Mouse (Mus musculus) urinary bladder, postnatal 10 days (tissue): ENCODE data around the gene Pdgfb.

Experiments used
- DNase-seq: peaks from one replicate; pipeline ENCODE4 v3.0.0; 2022; ENCODE audit warnings: low spot score

The Pdgfb gene

DNA sequence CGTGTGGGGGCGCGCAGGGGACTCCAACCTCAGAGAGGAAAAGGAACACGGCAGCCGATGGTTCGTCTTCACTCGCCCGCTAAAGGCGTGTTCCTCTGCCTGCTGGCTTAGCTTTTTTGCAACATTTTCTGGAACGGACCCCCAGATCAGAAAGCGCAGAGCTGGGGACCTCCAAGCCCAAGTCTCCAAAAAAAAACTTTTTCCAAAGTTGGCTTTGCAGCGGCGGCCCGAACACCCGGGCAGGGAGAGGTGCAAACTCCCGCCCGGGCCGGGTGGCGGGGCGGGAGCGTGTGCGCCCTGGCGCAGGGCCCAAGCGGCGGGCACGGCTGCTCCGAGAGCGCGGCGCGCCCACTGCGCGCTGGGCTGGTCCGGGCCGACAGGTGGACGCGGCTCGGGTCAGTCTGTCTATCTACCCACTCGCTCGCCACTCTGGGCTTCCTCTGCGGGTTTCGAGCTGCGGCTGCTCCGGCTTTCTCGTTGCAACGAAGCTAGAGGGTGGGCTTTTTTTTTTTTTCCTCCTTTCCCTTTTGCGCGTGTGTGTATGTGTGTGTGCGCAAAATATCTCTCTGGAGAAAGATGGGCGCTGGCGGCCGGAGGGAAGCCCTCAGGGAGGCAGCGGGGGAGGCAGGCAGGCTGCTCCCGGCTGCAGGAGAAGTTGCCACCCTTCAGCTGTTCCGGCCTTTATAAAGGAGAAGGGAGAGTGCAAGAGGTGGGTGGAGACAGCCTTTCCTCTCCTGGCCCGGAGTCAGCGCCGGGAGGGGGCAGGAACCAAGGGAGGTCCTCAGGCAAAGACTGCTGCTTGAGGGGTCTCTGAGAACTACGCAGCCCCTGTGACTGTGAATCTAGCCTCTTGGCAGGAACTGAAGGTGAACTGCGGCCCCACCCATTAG lies at the start of gene Pdgfb:
TSS of gene Pdgfb (minus strand) at position 657 of the 890 bp plus-strand sequence.
- DNase-seq = no peak

DNA sequence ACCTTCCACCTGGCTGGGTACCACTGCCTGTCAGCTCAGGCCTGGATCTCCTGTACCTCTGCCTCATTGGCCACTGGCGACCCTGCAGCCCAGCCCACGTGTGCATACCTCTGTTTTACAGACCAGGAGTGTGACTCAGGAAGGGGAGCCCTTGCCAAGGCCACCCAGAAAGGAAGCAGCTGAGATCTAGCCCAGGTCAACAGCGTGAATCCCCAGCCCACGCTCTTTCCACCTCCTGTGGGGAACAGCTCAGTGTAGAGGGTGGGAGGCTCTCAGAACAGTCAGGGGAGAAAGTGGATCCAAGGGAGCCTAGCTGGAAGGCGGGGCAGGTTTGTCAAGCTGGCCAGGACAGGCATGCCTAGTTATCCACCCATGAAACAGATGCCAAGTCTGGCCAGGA lies 48.0 kb upstream of the Pdgfb start:
- no peak for DNase-seq

DNA sequence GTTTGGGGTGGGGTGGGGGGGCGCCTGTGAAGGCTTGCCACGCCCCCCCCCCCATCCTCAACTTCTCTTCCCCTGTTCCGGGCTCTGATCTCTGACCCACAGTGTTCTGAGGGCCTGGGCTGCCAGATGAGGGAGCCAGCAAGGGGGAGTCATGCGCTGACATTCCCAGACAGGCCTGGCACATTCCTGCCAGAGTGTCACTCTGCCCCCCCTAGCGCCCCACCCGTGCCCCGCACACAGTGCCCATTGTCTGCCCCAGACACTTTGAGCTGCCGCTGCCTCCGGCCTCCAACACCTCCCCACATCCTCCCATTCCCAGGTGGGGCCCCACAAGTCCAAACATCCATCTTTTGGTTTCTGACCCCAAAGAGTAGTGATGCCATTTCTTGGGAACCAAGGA lies 47.6 kb upstream of the Pdgfb start:
- no peak for DNase-seq

DNA sequence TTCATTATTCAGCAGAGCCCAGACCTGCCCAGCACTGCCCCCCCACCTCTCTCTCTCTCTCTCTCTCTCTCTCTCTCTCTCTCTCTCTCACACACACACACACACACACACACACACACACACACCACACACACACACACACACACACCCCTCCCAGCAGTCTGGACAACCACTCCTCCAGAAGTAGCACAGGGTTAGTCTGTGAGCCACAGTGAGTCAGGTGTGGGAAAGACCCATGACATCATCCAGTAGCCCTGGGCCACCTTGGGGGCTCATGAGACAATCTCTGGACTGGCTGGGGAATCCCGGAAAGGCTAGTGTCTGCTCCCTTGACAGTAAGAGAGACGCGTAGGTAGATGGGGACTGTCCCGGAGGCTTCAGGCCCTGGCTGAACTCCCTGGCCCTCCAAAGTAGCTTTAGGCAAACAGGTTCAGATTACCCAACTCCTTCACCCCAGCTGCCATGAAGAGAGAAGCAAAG lies 46.3 kb upstream of the Pdgfb start:
- DNase-seq = no peak

DNA sequence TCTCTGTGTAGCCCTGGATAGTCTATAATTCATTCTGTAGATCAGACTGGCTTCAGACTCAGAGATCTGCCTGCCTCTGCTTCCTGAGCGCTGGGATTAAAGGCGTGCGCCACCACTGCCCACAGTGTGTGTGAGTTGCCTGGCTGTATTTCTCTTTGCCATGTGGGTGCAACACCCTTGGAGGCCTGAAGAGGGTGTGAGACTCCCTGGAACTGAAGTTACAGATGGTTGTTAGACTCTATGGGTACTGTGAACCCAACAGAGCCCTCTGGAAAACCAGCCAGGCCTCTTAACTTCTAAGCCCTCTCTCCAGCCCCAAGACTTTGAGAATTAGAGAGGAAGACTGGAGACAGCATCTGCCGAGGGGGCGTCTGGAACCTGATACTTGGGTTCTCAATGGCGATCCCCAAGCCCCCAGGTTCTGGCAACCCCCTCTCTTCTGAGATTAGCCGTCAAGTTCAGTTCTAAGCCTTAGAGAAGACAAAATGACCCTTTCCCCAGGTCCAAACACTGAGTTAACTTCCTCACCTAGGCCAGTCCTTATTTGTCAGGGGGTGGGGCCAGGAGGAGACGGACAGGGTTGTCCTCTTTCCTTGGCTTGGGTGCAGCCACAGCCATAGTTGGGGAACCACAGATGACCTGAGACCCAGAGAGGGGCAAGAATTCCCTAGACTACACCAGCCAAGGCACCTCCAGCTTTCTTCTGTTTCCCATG lies 45.7 kb upstream of the Pdgfb start:
- no peak for DNase-seq

DNA sequence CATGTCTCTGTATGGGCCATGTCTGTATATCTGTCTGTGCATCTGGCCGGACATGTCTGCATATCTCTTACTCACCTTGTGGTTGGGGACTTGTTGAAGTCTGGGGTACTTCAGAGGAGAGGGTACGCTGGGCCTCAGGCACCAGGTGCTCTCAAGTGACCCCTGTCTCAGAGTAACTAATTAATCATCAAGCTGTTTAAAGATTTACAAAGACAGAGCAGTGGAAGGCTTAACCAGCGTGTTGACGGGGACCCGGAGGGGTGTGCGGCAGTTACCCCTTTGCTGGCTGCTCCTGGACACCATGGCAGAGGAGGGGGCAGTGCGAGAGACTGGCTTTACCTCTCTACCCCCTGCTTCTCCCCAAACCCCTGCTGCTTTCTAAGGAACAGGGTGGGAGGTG lies 44.8 kb upstream of the Pdgfb start:
- no peak for DNase-seq

DNA sequence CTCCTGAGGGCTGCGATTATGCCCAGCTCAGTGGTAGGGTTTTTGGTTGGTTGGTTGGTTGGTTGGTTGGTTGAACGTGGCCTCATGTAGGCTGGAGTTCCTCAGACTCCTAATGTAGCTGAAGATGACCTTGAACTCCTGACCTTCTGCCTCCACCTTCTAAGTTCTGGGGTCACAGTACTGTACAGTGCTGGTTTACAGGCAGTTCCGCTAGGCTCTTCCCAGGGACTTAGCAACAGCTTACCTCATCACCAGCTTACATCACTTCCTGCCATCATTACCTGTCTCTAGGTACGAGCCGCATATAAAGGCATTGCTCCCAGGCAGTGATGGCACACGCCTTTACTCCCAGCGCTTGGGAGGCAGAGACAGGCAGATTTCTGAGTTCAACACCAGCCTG lies 43.4 kb upstream of the Pdgfb start:
- DNase-seq = no peak

DNA sequence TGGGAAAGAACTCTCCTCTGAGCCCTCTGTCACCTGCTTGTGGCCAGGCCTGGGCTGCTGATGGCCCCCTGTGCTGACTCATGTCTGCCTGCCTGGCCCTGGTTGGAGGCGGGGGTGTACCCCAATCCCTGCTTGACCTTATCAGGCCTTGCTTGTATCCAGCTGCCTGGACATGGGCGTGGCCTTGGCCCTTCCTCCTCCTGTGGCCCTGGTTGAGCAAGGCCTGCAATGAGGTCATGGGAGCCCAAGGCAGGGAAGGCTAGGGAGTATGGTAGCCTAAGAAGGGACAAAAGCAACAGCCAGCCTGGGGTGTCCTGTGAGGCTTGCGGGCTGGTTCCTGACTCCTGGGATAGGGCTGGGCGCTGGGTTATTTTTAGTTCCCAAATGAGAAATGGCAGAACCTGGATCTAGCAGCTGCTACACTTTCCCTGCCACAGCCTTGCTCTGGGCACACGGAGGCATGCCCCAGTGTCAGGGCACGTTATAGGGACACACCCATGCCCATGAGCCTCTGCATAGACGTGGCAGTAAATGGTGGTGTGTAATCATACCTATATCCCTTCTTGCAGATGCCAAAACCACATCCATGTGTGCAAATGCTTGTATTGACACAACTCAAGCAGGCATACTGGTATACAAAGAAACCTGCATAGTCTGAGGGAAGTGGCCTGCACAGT lies 39.4 kb upstream of the Pdgfb start:
- no peak for DNase-seq

DNA sequence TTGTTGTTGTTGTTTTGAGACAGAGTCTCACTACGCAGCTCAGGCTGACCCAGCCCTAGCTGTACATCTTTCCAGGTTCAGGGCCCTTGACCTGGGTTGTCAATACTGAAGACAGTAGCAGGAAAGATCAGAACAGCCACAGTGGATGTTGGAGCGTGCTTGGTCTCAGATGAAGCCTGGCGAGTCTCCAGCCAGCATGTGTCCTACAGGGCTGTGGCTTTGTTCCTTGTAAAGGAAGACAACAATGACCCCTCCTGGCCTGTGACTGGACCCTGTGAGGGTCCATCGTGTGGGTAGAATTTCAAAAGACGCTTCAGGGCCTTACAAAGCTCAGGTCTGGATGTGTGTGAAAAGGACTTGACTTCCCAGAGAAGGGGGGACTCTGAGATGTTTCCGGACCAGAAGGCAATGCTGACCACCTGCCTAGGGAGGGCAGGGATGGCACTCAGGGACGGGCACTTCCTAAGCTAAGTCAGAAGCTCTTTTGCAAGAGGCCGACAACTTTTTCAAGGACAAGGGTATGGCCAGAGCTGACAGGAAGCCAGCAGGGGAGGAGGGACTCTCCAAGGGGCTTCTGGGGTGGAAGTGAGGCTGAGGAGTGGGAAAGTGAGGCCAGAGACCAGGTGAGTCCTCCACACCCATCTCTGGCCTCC lies 38.7 kb upstream of the Pdgfb start:
- DNase-seq = no peak

DNA sequence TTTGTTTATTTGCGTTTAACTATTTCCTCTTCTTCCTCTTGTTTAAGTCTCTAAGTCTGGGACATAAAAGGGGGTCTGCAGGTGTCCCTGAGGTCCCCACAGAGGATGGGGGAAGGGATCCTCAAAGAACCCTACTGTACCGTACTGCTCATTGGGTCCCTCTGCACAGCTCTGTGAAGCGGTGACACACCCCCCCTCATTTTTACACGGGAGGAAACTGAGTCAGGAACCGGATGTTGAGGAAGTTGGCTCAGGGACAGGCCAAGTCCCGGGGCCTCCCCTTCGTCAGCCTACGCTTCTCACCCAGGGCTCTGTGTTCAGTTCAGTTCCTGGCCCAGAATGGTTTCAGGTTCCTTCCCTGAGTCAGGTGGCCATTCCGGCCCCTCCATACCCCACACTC lies 37.0 kb upstream of the Pdgfb start:
- DNase-seq = no peak

DNA sequence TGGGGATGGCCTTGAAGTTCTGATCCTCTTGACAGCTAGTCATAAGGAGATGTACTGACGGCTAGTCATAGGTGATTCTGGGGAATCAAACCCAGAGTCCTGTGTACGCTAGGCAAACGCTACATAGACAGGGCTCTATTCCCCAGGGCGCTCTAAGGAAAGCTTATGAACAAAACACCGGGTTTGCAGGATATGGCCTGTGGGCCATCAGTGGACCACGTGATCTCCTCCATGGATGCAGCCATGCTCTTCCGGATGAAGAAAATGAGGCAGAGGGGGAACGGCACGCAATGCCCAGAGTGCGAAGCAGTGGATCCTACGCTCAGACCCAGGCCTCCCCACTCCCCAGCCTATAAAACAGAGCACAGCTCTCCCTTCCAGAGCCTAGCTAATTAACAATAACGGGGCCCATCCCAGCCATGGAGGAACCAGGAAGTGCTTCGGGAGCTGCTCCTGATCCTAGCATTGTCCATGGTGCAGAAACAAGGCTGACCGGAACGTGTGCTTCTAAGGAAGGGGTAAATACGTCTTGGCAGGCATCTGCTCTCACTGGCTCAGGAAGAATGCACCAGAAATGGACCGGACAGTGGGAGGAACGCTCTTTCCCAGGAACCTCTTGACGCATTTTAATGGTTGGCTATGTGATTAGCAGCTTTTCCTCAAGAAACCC lies 36.5 kb upstream of the Pdgfb start:
- DNase-seq = no peak

DNA sequence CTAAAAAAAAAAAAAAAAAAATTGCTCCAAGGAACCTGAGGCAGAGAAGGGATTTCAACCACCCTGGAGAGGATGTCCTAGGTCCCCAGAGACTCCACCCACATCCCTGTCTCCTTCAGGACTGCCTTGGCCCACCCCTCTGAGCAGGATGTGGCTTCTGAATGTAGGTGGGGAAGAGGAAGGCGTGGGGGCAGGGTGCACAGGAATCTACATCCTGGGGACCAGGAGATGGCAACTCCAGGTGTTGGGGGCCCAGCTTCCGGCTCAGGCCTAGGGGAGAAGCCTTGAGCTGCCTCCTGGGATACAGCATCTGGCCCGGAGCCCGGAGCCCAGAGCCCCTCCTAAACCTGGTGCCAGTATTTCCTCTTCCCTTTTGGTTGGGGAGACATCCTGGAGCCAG lies 35.3 kb upstream of the Pdgfb start:
- no peak for DNase-seq

DNA sequence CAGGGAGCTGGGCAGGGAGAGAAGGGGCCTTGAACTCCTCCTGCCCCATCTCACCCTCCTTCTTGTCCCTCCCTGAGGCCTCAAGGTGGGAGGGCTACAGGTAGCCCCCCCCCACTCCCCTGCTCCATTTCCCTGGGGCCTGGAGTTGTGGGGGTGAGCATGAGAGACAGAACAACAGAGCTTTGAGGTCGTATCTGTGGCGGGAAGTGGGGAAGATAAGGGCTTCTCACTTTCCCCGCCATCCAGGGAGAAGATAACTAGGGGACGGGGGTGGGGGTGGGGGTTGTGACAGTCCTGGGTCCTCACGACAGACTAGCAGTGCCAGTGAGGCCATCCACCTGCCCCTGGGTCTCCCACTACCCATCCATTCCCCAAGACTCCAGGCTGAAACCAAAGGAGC lies 33.2 kb upstream of the Pdgfb start:
- no peak for DNase-seq

DNA sequence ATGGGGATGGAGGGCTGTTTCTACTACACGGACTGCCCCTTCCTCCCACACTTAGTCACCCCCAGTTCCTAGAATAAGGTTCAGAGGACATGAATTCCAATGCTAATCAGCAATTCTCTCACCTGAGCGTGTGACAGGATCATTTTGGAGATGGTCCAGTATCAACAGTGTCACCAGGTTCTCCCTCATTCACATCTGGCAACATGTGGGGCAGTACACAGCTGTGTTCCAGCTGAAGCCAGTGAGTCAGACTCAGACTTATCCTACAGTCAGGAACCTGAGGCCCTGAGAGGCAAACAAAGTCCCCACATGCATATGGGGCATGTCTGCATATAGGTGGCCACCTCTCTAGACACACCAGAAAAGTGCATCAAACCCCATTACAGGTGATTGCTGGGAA lies 32.5 kb upstream of the Pdgfb start:
- DNase-seq = no peak

DNA sequence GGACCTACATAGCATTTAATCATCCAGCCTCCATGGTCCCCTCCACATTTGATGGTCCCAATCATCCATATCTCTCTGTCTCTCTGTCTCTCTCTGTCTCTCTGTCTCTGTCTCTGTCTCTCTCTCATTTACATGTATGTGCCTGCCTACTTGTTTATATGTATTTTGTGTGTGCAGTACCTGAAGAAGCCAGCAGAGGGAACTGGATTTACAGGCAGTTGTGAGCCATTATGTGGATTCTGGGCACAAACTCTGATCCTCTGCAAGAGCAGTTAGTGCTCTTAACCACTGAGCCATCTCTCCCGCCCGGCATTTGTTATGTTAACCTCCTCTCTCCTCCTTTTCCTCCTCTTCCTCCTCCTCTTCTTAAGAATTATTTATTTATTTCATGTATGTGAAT lies 31.0 kb upstream of the Pdgfb start:
- DNase-seq = no peak

DNA sequence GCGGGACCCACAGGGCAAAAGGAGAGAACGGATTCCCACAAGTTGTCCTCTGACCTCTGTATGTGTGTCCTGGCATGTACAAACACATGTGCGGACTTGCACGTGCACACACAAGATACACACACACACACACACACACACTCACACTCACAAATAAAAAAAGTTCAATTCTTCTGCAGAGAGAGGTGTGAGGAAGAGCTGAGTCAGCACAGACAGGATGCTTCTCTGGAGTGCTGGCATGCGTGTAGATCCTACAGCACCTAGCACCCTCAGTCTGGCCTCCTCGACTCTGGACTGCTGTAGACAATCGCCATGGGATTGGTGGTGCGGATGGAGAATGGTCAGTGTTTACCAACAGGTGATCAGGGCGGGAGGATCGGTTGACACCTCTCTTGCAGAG lies 29.5 kb upstream of the Pdgfb start:
- no peak for DNase-seq

DNA sequence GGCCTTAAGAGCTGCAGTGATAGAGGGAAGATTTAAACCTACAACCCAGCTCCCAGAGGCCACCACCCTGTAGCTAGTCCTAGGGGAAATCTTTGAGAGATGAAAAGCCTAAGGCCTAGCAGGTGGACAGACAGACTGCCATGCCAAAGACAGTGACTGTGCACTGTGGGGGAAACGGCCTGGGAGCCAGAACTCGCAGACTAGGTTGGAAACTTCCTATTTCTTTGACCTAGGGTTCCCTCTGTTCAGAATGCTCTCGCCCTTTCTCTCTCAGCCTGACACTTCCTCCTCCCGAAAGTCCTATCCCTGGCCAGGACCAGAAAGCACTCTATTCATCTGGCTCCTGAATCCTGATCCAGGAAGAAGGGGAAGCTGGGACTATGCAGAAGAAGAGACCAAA lies 27.4 kb upstream of the Pdgfb start:
- no peak for DNase-seq

DNA sequence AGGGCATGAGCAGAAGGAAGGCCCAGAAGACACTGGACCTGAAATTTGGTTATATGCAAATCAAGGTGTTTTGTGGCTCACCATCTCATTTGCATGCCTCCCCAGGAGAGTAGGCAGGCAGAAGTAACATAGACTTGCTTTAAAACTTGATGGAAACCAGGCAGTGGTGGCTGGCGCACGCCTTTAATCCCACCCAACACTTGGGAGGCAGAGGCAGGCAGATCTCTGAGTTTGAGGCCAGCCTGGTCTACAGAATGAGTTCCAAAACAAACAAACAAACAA lies 23.3 kb upstream of the Pdgfb start:
- no peak for DNase-seq

DNA sequence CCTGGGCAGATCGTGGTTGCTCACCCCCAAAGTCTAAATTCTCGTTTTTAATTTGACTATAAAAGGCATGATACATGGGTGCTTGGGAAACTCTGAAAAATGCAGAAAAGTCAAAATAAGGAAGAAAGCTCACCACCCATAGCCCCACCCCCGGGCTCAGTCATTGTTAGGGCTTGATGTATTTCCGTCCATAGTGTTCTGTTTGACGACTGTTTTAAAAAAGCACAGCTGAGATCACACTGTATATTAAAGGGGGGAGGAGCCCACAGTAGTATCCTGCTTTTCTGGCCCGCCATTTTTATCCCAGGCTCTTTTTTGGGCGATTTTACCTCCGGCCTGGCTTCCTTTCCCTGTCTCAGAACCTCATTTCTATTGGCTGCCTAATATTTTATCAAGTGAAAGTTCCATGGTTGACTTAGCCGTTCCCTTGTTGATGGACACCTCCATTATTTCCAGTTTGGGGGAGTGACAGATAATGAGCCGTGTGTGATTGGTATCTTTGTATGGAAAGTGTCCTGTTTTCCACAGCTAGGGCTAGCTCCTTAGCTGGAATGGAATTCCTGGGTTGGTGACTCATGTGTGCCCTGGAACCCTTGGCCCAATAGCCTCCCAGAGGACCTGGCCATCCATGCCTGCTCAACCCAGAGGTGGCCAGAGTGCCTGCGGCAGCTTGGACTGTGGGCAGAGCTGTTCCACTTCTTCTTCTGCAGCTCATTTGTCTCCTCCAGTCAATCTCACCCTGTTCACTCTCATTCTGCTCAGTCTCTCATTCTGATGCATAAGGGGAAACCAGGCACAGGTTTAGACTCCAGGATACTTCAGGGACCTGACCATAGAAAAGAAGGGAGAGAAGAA lies 22.7 kb upstream of the Pdgfb start:
- no peak for DNase-seq

DNA sequence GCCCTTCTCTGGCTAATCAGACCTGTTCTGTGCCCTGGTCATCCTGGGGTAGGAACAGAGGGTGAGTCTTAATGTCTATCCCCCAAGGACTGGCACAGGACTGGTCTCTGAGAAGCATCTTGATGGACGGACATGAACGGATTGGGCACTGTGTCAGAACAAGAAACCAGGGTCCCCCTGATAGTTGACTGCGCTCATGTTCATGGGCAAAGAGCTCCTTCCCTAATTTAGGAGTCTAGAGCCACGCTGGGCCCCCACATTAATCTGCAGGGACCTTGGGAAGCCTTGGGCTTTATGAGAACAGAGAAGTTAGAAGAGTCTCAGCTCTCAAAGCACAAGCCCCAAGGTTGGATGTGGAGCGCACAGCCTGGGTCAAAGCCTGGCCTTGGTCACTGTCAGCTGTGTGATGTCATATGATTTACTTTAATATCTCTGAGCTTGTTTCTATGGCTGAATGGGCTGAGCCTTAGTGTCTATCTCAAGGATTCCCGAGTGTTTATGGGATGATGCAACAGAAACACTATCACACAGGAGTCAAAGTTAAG lies 20.6 kb upstream of the Pdgfb start:
- no peak for DNase-seq

DNA sequence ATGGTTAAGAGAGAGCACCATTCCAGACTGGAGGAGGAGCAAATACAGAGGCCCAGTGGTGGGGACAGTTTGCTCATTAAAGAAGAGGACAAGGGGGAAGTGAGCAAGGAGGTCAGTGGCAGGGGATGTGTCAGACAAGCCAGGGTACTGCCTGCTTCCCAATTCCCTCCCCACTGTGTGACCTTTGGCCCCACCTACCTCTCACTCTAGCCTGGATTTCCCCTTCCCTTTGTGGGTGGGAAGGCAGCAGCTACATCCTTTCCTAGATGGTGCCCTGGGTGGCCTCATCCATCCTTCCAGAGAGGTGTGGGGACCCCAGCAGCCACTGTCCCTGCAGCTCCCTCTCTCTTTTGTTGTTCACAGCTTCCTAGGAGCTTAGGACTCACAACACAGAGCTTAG lies 20.1 kb upstream of the Pdgfb start:
- DNase-seq = no peak
